Mouse (Mus musculus) neutrophil, adult 5-6 weeks (primary cell): ENCODE data around the gene Cdh22. TPM values are rescaled to one million over a fixed set of nuclear protein-coding genes. Genes with fewer than 3 reads are reported as not detected.

ENCODE experiments used
- ATAC-seq: fragments of 151-379, 151-347 bp; 2 replicates; pipeline ENCODE4 v1.8.0; 2017; ENCODE audit warnings: mild to moderate bottlenecking, moderate TSS enrichment; ENCODE audit not compliant: insufficient number of reproducible peaks, poor library complexity, low FRiP score, severe bottlenecking; ENCODE audit errors: extremely low read depth
- total RNA-seq: library from RNA; stranded (forward); fragments of 200-1000 nt; gene quantifications from 2 replicates; pipeline ENCODE4 v1.2.3, GENCODE M21; 2017

Cdh22 gene
- total RNA-seq, result 0.25 TPM in 1 of 2 replicates, not detected in the other

DNA sequence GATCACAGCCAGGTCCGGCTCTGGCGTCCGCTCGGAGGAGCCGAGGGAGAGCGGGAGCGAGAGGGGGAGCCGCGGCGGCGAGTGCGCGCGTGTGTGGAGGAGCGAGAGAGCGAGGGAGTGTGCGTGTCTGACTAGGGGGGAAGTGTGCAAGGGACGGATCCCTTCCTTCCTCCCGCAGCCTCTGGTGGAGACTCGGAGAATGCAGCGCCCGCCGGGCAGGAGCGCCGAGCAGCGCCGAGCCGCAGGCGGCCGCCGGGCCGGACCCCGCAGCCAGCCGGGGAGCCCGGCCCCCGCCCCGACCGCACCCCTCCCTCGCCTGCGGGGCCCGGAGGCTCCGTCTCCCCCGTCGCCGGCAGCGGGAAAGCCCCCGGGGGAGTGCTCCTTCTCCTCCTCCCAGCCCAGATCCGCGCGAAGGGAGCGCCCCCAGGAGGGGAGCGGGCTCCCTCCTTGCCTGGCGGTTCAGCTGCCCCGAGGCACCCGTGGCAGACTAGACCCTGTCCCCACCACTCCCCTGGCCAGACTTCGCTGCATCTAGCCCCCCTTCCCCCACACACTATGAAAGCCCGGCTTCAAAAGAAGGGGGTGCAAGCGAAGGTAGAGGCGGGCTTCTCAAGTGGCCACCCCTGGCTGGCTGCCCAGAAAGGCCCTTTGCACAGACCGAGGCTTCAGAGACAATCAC, at the start of gene Cdh22:
Cdh22 (minus strand) TSS at position 241 of the 679 bp plus-strand sequence.
- ATAC-seq, result no peak

DNA sequence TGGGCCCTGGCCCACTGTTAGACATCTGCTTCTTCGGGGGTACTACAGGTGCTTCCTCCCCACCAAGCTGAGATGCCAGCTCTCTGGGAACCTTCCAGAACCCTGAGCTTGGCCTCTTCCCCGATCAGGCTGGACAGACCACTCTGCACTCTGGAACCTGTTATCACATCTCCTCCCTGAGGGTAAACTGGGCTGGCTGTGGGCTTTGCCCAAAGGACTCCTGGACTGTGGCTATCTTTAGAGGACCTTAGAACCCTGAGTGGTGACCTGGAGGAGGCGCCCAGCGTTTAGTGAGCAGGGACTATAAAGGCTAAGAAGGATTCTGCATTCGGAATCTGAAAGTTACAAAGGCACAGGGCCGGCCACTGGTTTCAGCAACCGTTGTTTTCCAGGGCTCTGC, 49.7 kb upstream of the Cdh22 start:
- no peak for ATAC-seq

DNA sequence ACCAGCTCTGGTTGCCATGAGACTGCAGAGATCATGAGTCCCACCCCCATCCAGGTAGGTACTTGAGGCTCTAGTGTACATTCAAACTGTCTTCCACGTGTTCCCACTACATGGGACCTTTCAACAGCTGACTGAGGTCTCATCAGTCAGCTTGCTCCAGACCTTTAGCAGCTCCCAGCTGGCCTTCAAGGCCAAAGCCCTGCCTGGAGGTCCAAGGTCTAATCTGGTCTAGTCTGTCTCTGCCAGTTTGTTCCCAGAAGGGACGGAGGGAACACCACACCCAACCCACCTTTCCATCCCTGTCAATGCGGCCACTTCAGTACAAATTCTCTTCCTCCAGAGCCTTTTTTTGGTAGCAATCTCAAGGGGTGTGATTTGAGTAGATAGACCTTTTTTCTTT, 49.0 kb upstream of the Cdh22 start:
- no peak for ATAC-seq

DNA sequence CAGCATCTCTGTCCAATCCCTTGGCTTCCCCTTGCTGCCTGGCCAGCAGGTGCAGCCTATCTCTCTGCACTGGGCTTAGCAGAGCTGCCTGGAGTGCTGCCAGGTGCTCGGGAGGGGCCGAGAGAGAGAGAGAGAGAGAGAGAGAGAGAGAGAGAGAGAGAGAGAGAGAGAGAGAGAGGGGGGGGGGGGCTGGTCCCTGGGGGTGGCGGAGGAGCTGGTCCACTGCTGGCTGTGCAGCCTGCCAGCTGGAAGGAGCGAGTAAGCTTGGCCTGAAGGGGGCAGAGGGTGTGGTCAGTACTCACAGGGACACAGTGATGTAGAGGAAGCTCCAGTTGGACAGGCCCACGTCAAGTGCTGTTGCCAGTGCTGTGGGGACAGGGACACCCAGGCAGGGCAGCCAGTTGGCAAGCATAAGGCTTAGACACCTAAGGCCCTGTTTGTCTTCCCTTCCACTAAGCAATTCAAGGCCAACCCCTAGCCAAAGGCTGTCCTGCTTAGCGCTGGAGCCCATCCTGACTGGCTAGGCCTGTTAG, 47.2 kb upstream of the Cdh22 start:
- ATAC-seq, result no peak

DNA sequence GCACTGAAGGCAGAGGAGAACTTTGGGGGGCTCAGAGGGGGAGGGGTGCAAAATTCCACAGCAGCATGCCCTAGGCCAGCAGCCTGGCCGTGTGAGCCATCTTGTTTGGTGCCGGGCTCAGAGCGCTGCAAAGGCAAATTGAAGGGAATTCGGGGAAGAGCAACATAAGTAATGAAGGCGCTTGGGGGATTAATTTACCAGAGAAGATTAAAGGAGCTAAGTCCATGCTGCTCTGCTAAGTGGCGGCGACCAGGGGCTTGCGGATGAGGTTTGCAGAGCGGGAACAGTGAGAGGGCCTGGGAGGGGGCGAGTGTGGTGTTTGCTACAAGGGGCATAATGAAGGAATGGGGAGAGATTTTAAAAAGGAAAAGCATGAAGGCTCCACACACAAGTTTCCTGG, 44.7 kb upstream of the Cdh22 start:
- ATAC-seq, result no peak

DNA sequence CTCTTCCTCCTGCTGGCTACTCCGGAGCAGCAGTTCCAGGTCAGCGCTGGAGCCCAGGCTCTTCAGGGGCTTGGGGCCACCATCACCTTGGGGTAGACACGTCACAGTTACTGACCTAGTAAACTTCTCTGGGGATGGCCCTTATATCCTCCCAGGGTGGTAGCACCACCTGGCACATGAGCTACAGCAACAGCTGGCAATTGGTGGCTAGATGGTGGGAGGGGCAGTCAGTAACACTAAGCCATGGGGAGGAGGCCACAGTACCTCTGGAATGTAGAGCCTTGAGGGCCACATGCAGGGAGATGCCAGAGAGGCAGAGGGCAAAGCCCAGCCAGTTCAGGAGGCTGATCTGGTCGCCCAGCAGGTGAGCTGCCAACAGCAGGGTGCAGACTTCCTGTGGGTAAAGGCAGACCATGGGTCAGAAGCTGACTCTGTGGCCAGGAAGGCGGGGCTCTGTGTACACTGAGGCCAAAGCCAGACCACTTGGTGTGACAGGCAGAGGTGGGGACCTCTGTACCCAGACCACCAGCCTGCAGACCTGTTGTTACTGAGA, 42.6 kb upstream of the Cdh22 start:
- ATAC-seq, result no peak

DNA sequence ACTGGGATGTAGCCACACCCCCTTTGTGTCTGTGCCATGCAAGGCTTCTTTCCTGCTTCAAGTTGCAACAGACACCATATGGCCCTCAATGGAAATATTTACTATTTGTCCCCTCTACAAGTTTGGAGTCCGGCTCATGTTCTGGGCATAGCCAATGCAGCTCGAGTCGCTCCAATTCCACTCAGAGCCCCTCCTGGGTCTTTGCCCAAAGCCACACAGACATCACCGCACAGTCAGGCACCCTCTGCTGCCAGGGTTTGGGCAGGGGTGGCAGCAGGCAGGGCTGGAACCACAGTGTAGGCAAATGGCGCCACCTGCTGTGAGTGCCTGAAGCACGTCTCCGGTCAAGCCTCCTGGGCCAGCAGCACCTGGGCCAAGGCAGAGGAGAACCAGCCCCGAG, 41.2 kb upstream of the Cdh22 start:
- ATAC-seq, result peak; percentile 46

DNA sequence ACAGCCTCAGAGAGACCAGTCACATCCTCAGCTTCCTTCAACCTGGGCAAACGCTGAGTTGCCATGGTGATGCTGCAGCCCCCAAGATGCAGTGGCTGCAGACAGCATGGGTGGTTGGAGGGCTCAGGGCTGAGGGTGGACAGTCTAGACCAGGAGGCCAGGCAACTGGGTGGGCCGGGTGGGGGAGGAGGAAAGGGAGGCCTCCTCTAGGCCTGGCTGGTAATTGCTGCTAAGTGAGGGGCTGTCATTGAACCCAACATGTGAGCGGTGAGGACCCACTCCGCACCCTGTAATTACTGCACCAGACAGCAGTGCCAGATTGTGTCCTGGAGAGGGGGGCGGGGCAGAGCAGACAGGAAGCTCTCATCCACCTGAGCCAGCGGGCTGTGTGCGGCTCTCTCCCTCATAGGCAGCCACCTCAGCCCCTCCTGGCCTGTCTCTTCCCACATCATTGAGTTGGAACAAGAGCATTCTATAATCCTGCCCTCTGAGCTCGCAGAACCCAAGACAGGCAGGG, 40.5 kb upstream of the Cdh22 start:
- ATAC-seq, result no peak

DNA sequence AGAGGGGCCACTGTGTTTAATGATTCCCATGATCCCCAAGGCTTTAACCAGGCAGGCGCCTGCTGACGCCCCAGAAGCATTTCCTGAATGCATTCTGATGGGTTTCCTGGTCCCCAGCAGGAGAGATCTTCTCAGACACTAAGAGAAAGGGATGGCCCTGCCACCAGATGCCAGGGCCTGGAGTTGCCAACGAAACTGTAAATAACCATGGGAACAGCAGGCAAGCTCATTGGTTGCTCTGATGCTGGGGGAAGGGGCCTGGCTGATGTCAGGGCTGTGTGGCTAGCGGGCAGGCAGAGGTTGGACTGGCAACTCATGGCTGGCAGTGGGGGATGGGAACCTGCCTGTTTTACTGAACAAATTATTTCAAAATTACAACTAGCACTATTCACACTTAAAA, 38.9 kb upstream of the Cdh22 start:
- ATAC-seq, result no peak

DNA sequence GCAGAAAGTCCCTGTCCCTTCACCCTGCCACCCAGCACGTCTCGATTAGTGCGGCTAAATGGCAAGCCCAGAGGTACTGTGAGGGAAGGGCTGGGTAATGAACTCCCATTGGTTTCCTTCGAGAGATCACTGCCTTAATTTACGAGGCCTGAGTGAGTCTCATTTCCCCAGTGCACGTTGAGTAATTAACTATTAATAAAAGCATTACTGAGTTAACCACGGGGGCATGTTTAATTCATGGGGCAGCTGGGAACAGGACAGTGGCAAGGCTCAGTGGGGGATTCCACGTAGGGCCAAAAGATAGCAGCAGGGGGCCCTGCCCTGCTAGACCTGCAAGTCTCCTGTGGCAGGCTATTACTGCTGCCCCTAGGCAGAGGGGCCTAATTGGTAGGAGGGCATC, 36.7 kb upstream of the Cdh22 start:
- ATAC-seq, result no peak

DNA sequence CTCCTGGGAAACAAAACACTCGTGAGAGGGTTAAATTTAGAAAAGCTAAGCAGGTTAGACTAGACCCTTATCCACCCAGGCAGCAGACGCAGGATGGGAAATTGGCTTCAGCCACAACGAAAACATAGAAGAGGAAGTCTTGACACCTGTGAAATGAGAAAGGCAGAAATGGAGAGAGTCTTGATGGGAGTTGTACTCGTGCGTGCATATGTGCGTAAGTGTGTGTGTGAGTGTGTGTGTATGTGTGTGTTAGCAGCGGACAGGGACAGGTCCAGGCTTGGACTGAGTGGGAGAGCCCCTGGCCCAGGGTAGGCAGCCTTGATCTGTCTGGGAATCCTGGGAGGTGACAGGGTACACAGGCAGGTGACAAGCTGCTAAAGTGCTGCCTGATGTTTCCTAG, 36.2 kb upstream of the Cdh22 start:
- ATAC-seq, result no peak

DNA sequence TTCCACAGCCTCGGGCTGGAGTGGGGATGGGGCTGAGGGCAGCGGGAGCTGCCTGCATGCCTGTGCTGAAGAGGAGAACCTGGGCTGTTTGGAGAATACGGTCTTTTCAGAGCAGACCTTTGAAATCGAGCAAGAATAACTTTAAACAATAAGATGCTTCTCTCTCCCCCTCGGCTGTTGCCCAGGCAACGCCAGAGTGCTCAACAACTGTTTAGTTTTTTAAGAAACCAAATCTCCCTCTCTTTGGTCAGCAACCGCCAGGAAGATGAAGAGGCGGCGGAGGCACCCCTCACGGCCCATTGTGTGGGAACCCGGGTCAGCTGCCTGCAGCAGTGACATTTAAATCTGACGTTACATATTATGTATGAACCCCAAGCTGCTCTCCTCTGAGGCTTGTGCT, 32.1 kb upstream of the Cdh22 start:
- no peak for ATAC-seq

DNA sequence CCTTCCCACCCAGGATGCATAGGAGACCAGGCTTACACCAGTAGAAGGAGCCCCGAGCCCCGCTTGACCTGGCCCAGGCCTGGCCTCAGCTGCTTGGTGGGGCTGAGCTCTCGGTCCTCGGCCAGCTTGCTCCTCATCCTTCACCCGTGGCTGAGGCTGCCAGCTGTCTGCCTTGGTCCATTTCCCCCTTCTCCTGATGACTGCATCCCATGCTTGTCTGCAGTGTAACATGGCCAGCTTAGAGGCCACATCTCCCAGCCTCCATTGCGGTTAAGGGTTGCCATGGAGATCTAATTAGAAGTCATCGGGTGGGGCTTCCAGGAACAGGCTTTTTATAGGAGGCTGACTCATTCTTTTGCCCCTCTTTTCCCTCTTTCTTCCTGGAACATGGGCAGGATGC, 29.2 kb upstream of the Cdh22 start:
- ATAC-seq, result no peak

DNA sequence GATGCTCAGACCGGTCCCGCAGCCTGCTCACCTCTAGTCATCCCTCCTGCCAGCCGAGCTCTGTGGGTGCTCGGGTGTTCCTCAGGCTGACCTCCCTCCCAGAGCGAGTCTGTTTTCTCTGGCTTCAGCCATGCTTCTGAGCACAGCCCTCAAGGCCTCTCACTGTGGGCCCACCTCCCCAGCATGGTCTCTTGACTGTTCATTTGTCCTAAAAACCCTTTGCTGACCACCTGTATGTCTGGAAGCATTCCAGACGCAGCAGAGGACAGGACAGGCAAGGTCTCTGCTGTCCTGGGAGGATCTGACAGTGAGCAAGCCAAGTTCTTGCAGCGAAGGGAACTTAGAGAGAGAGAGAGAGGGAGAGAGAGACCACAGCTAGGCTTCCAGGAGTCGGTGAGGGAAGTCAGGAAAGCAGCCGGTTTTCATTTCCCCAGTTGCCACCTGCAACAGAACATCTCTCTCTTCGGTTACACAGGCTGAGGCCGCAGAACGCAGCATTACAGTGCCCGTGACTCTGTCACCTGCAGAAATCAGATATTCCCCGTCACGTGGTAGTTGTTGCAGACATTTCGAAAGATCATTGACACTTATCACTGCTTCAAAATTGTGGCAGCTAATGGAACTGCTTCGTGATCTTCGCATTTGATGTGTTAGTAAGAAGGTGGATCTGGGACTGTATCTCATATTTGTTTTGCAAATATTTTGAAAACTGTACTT, 27.8 kb upstream of the Cdh22 start:
- no peak for ATAC-seq

DNA sequence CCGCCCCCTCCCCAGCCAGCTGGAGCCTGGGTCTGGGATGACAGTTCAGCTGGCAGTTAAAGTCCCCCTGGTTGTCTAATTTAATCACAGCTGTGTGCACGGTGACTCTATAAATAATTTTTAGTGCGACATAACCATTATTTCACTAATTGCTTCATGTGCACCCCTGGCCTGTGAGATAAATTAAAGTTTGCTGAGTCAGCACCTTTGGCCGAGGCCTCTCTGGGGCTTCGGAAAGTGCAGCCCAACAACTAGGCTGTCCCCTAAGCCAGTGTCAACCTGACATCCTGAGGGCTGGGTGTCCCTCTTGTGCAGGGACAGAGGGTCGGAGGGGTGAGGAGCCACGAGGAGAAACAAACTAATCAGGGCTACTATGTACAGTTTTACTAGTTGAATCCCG, 25.2 kb upstream of the Cdh22 start:
- no peak for ATAC-seq

DNA sequence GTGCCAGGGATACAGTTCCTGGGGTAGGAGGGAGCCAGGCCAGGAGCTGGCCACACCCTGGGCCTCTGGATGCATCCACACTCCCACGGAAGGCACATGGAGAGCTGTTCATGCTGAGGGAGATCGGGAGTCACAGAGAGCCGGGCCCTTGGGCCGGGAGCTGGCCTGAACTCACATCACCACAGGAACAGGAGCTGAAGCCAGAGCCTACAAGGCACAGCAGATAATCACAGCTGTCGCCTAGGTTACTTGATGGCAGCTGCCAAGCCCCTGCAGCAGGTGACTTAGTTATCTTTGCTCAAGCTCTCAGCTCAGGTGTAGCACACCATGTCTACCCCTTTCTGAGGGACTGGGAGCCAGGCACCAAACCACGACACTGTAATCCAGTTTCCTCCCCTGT, 23.7 kb upstream of the Cdh22 start:
- no peak for ATAC-seq

DNA sequence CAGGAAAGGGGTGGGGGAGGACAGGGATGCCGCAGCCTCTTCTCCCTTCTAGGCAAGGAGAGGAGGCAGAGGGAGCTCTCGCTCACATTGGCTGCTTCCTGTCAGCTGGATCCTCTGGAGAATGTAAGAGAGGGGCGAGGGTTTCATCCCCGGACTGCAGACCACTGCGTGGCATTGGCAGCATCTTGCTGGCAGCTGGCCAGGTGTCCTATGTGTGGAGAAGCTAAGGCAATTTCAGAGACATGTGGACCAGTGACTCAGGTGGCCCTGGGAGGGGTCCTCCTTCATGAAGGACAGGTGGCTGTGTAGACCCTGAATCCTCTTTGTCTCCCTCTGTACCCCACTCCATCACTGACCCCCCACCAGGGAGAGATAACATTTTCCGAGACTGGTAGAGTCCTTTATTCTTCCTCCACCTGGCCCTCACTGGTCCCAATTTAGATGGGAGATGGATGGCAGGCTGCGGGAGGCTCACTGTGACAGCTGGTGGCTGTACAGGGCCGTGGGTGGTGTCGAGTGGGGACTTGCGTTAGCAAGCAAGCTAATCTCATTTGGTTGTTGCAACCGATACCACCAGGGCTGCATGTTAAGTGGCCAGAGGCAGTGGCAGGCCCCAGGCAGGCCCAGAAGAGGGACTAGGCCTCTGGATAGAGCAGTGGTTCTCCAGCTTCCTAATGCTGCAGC, 22.6 kb upstream of the Cdh22 start:
- ATAC-seq, result no peak

DNA sequence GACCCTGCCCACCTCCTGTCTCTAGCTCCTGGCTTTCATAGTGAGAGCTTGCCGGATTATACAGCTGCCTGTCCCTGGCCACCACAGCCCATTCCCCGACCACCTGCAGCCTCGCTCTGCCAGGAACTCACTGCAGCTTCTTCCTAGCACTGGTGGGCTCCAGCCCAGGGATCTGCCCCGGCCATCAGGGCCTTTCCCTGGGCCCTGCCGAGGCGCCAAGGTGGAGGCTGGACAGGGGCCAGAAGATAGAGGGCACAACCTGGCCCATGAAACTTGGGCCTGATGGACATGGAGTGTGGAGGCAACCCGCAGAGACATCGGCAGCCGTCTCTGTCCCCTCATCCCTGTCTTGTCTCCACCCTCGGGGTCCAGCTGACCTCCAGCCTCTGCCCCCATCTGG, 21.6 kb upstream of the Cdh22 start:
- no peak for ATAC-seq

DNA sequence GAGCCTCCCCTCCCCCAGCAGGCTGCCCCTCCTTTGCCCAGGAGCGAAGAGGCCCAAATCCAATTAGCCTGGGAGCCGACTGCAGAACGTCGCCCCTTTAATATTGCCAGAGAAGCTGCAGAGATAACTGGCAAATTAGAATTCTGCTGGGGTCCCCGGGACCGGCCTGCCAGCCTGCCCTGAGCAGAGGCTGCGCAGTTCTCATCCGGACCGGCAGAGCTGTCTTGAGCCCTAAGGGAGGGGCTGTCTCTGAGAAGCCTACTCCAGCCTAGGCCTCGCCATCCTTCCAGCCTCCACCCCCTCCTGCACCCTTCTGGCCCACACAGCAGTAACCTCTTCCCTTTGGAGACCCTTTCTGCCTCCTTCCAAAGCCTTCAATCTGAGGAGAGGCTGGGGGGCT, 19.2 kb upstream of the Cdh22 start:
- ATAC-seq, result no peak

DNA sequence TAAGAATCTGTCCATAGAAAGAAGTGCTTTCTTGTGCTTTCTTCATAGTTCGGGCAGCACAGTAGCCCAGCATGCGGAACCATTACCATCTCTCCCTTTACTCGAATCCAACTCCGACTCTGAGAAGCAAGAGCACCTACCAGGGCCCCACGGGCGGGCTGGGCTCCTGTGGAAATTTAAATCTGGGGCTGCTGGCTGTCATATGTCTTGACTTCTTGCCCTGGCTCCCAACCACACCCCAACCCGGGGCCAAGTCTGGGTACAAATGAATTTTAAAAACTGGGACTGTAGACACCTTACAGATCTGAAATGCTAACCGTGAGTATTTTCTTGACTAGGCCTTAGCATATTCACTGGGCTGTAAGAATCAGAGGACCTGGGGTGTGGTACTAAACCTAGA, 18.6 kb upstream of the Cdh22 start:
- no peak for ATAC-seq
